In genomic region chr10:128303126-128304021, GRCm38 (mm10) we compare ENCODE assay signal across 8 mouse cellular contexts. TPM values are rescaled to one million over a fixed set of nuclear protein-coding genes. Genes with fewer than 3 reads are reported as not detected.
A peak's percentile ranks its signal among the peaks of the same experiment; 100 is the strongest.
DNase-seq lines count a peak whose midpoint lies in the region; ATAC-seq and TF ChIP-seq lines count a peak whose summit lies in the region.

TSS of gene Pan2 (plus strand) at chr10:128303335.

- no peaks in the 10 kb centered on the region for H3K9me3 ChIP-seq in forebrain, embryonic 10.5 days
- no peaks in the 10 kb centered on the region for H3K9me3 ChIP-seq in heart, embryonic 15.5 days (replicated peaks)
- H3K9me3 ChIP-seq in liver, embryonic 14.5 days (ENCODE audit: control insufficient read depth, low read length): no peaks in the 10 kb centered on the region
- H3K9me3 ChIP-seq in neural tube, embryonic 11.5 days (ENCODE audit: control insufficient read depth, low read length): no peaks in the 10 kb centered on the region
- no peaks in the 10 kb centered on the region for H3K9me3 ChIP-seq in stomach, postnatal 0 days (ENCODE audit: control insufficient read depth, low read length)

- H3K4me1 ChIP-seq in forebrain, embryonic 10.5 days: peaks cover 21% of the 10 kb centered on the region
- H3K4me1 ChIP-seq in heart, embryonic 15.5 days (replicated peaks): peaks cover 14% of the 10 kb centered on the region
- H3K4me1 ChIP-seq in liver, embryonic 14.5 days (replicated peaks; ENCODE audit: control insufficient read depth in 2 of 2, insufficient read depth in 2 of 2, low read length in 1 of 2): peaks cover 7 to 13% of the 10 kb centered on the region in 2 experiments
- peaks cover 9% of the 10 kb centered on the region for H3K4me1 ChIP-seq in neural tube, embryonic 11.5 days (ENCODE audit: control insufficient read depth, insufficient read depth, low read length)
- peaks cover 7% of the 10 kb centered on the region; the same call in 1 of the 2 replicates for H3K4me1 ChIP-seq in stomach, postnatal 0 days (replicated peaks; ENCODE audit: control insufficient read depth, insufficient read depth)

- peak within 1 kb of the TSS; percentile 91 for H3K27ac ChIP-seq in forebrain, embryonic 10.5 days
- peak within 1 kb of the TSS; percentile 97 for H3K27ac ChIP-seq in heart, embryonic 15.5 days
- H3K27ac ChIP-seq in liver, embryonic 14.5 days: peak within 1 kb of the TSS; percentile 83
- peak within 1 kb of the TSS; percentile 89 for H3K27ac ChIP-seq in neural tube, embryonic 11.5 days (ENCODE audit: low read depth, low read length)
- H3K27ac ChIP-seq in stomach, postnatal 0 days (replicated peaks): peak within 1 kb of the TSS; percentile 97

- peak; percentile 97 for ATAC-seq in heart, embryonic 15.5 days (replicated peaks; ENCODE audit: insufficient number of reproducible peaks, insufficient read depth, low FRiP score, low read depth)
- peak; percentile 99 for ATAC-seq in liver, embryonic 14.5 days (ENCODE audit: insufficient read depth)
- ATAC-seq in neural tube, embryonic 11.5 days (ENCODE audit: insufficient read depth, low FRiP score, low TSS enrichment): peak; percentile 99
- peak; percentile 99 for ATAC-seq in stomach, postnatal 0 days (ENCODE audit: low FRiP score, low TSS enrichment)

- WGBS in forebrain, embryonic 10.5 days: 2% methylated on average over 37 of the region's 37 CpGs
- WGBS in heart, embryonic 15.5 days: 1% methylated on average over 37 of the region's 37 CpGs
- WGBS in liver, embryonic 14.5 days (ENCODE audit: insufficient replicate concordance): under 1% methylated on average over 37 of the region's 37 CpGs
- 3% methylated on average over 37 of the region's 37 CpGs for WGBS in neural tube, embryonic 11.5 days
- under 1% methylated on average over 37 of the region's 37 CpGs for WGBS in stomach, postnatal 0 days

- no peaks in the 10 kb centered on the region for H3K27me3 ChIP-seq in forebrain, embryonic 10.5 days (ENCODE audit: poor library complexity, severe bottlenecking)
- no peaks in the 10 kb centered on the region for H3K27me3 ChIP-seq in heart, embryonic 15.5 days
- H3K27me3 ChIP-seq in liver, embryonic 14.5 days (ENCODE audit: control insufficient read depth, insufficient read depth, low read length): no peaks in the 10 kb centered on the region
- H3K27me3 ChIP-seq in neural tube, embryonic 11.5 days (ENCODE audit: control insufficient read depth, insufficient read depth, low read length): no peaks in the 10 kb centered on the region
- no peaks in the 10 kb centered on the region for H3K27me3 ChIP-seq in stomach, postnatal 0 days (ENCODE audit: control insufficient read depth, insufficient read depth, low read length)

- peak within 1 kb of the TSS; percentile 60 for H3K4me3 ChIP-seq in forebrain, embryonic 10.5 days
- peak within 1 kb of the TSS; percentile 68 for H3K4me3 ChIP-seq in heart, embryonic 15.5 days
- H3K4me3 ChIP-seq in liver, embryonic 14.5 days (ENCODE audit: insufficient read depth in 1 of 2, low read depth in 2 of 2, low read length in 2 of 2): peak within 1 kb of the TSS; percentile 72 to 98
- H3K4me3 ChIP-seq in neural tube, embryonic 11.5 days (ENCODE audit: low read depth, low read length): peak within 1 kb of the TSS; percentile 55
- peak within 1 kb of the TSS; percentile 57 for H3K4me3 ChIP-seq in stomach, postnatal 0 days (ENCODE audit: low read depth, low read length)

- DNase-seq in CD8-positive naive resting alpha-beta T cell, adult 2 months (ENCODE audit: low read depth in 2 of 2, low spot score in 2 of 2): peak; percentile 98 to 99
- peak; percentile 99 for DNase-seq in c-Kit-positive CD71-negative TER-119-negative erythroid progenitor cells, embryonic 14.5 days (ENCODE audit: low read depth)
- DNase-seq in forebrain, embryonic 10.5 days (ENCODE audit: extremely low spot score, low spot score): peak; percentile 100
- DNase-seq in kidney, postnatal 25 days: peak; percentile 99 to 100
- DNase-seq in liver, embryonic 14.5 days (ENCODE audit: low read depth in 3 of 3, low spot score in 3 of 3): peak; percentile 99
- peak; percentile 100 for DNase-seq in neural tube, embryonic 11.5 days (ENCODE audit: low spot score)
- peak; percentile 99 for DNase-seq in stomach, postnatal 0 days (ENCODE audit: low spot score)

- H3K36me3 ChIP-seq in forebrain, embryonic 10.5 days (replicated peaks): peaks cover 26% of the 10 kb centered on the region
- peaks cover under 1% of the 10 kb centered on the region; the same call in 1 of the 2 replicates for H3K36me3 ChIP-seq in heart, embryonic 15.5 days
- no peaks in the 10 kb centered on the region; the same call in 1 of the 2 replicates for H3K36me3 ChIP-seq in liver, embryonic 14.5 days (replicated peaks; ENCODE audit: control insufficient read depth, insufficient read depth, low read depth)
- H3K36me3 ChIP-seq in neural tube, embryonic 11.5 days (ENCODE audit: control insufficient read depth, insufficient read depth, low read length): no peaks in the 10 kb centered on the region
- peaks cover 4% of the 10 kb centered on the region; the same call in 1 of the 2 replicates for H3K36me3 ChIP-seq in stomach, postnatal 0 days (ENCODE audit: control insufficient read depth, insufficient read depth, low read length)

- H3K4me2 ChIP-seq in heart, embryonic 15.5 days: peak within 1 kb of the TSS; percentile 79
- peak within 1 kb of the TSS; percentile 94 for H3K4me2 ChIP-seq in liver, embryonic 14.5 days (ENCODE audit: low read depth)
- H3K4me2 ChIP-seq in neural tube, embryonic 11.5 days (ENCODE audit: low read depth): peak within 1 kb of the TSS; percentile 79
- peak within 1 kb of the TSS; percentile 76 for H3K4me2 ChIP-seq in stomach, postnatal 0 days (replicated peaks; ENCODE audit: low read depth)

- peak within 1 kb of the TSS; percentile 72 for H3K9ac ChIP-seq in heart, embryonic 15.5 days
- peak within 1 kb of the TSS; percentile 96 for H3K9ac ChIP-seq in liver, embryonic 14.5 days (replicated peaks)
- H3K9ac ChIP-seq in neural tube, embryonic 11.5 days (ENCODE audit: low read length): peak within 1 kb of the TSS; percentile 95
- H3K9ac ChIP-seq in stomach, postnatal 0 days (ENCODE audit: low read length): peak within 1 kb of the TSS; percentile 84

- no peak for TF ChIP-seq CTCF in liver, embryonic 14.5 days (IDR thresholded peaks at IDR 0.05; ENCODE audit: low read depth)
- no peak for TF ChIP-seq CTCF in stomach, postnatal 0 days (IDR thresholded peaks at IDR 0.05; ENCODE audit: low read depth)

- peak; percentile 82 for TF ChIP-seq EP300 in liver, embryonic 14.5 days (IDR thresholded peaks at IDR 0.05; ENCODE audit: low read depth)
- peak; percentile 97 for TF ChIP-seq EP300 in stomach, postnatal 0 days (optimal IDR thresholded peaks at IDR 0.05)

RNA-seq across cellular contexts. Expression of gene Pan2, which starts in this region (rescaled TPM):
- 42.1 and 45.3 TPM in 2 replicates for polyA plus RNA-seq in forebrain, embryonic 10.5 days (2016; fragmentation: Nextera tagmentation; extraction: Ambion mirVana)
- polyA plus RNA-seq in heart, embryonic 15.5 days (2015; fragmentation: Nextera tagmentation; extraction: Ambion mirVana): 22.3 and 27.8 TPM in 2 replicates
- polyA plus RNA-seq in liver, embryonic 14.5 days (2012; rRNA removed): 11.5 and 13.3 TPM in 2 replicates
- polyA plus RNA-seq in liver, embryonic 14.5 days (2014; fragmentation: Nextera tagmentation; extraction: Ambion mirVana): 10.1 and 11.5 TPM in 2 replicates
- 33.3 and 35.2 TPM in 2 replicates for polyA plus RNA-seq in neural tube, embryonic 11.5 days (2014; fragmentation: Nextera tagmentation; extraction: Ambion mirVana)
- 12.6 and 14.1 TPM in 2 replicates for polyA plus RNA-seq in stomach, postnatal 0 days (2015; fragmentation: Nextera tagmentation; extraction: Ambion mirVana)

Comparison
In these comparisons a context has a peak if more than half of its experiments do, and no peak if none do; other contexts are left out.
1. Peak in every context shown above with its lines: DNase-seq, ATAC-seq, H3K4me3 ChIP-seq and H3K27ac ChIP-seq.